Mouse (Mus musculus) MEL-GATA-1-ER (cell line): ENCODE measurements at regions not wholly inside any gene's neighbourhood (a gene's known extent, or its start where the extent isn't known, plus 50 kb on each side); places are given as distances from the start of the nearest gene placed in this dataset.

ENCODE experiments used
- DNase-seq: peaks from one replicate; pipeline ENCODE4 v3.0.0-alpha.2; 2012; ENCODE audit warnings: low read depth; ENCODE audit errors: extremely low read depth

- DNase-seq = no peak
Observed at GRCm38 (mm10) chr1:154995778-154996390, 103.6 kb downstream of the Ier5 start.

DNA sequence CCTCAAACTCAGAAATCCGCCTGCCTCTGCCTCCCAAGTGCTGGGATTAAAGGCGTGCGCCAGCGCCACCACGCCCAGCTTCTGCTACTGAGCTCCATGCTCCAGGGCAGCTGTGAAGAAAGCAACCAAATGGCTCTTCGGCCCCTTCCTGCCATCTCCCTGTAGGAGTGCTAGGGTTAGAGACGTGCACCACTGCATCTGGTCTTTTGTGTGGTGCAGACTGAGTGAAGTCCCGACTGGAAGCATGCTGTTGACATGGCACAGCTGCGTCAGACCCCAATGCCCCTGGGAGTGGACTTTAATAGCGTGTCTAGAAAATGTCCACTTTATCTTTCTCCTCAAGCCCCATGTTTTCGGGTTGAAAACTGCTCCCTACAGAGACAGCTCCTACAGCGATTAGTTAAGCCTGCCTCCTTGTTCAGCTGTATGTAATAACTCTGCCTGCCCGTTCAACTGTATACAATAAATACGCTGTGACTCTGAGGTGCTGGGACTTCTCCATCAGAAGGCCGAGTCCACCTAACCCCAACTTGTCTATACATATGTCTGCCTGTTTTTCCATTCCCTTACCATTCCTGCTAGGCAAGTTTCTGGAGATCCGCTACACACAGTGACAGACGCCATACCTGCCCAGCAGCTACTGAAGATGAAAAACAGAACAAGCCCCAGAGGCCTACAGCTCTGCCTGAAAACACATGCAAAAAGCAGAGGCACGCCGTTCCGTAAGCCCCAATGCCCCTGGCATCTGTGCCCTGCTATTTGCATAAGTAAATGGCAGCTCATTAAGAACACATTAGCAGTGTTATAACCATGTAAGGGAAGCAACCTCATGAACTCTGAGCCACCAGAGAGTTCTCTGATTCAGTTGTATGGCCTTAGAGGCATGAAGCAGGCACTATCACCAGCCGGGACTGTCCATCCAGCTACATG is 105.2 kb downstream of the Ier5 start:
- no peak for DNase-seq

- DNase-seq = no peak
Observed at GRCm38 (mm10) chr1:154983325-154983724, 99.0 kb upstream of the Cacna1e start.

DNA sequence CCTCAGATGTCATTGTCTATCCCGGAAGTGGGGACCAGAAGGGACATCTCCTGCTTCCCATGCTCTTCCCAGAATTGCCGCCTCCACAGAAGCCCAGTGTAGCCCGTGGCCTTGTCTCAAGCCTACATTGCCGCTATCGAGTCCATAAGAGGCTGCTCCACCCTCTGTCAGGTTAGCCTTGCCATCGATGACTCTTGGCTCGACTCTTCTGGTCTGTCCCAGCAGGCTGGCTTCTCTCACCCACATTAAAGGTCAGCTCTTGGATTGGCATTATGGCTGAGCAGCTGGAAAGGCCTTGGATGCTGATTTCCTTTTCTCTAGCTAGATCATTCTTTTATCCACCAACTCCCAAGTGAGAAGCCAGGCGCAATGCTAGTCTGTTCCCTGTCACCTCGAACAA is 98.5 kb upstream of the Cacna1e start:
- DNase-seq = no peak

GRCm38 (mm10) chr1:154981687-154982086 is 97.4 kb upstream of the Cacna1e start:
- no peak for DNase-seq

- no peak for DNase-seq
Observed at GRCm38 (mm10) chr1:154975732-154976131, 91.4 kb upstream of the Cacna1e start.

DNA sequence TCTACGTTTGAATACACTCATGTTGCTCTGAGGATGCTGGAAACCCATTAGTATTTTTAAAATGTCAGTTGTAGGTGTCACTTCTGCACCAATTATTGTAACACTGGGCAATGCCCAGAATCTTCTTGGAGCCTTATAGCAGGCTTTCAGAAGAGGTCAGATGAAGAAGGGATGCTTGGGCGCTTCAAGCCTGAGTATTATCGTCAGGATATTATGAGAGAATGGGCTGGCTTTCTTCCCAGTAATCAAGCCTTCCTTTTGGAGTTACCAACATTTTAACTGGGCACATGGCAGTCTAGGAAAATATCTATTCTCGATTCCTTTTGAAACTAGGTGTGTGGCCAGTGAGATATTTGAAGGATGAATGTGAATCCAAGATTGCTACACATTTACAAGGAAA is 77.0 kb upstream of the Cacna1e start:
- DNase-seq = no peak

- DNase-seq = no peak
Observed at GRCm38 (mm10) chr1:154956625-154957031, 72.3 kb upstream of the Cacna1e start.

DNA sequence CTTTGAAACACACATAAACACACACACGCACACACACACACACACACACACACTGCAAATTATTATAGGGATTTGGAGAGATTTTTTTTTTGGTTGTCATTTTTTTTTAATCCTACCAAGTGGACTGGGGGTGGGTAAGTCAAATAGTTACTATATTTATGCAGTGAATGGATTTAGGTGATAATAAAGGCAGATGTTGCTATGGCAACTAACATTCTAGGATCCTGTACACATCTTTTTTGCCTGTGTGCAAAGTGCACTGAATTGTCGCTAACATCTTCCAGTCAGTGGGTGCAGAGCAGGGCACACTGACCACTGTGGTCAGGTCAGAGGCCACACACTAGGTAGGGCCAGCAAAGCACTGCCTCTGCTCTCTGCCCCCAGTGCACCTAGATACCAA is 68.4 kb upstream of the Cacna1e start:
- no peak for DNase-seq
